Mouse (Mus musculus) layer of hippocampus, adult 8-10 months (tissue): ENCODE results near the gene Capns2. TPM values are rescaled to one million over a fixed set of nuclear protein-coding genes. Genes with fewer than 3 reads are reported as not detected.

Experiments
- DNase-seq, 2 experiments: peaks; one replicate each; pipeline ENCODE4 v3.0.0; 2022; ENCODE audit warnings: low spot score in 2 of 2
- microRNA-seq, 2 experiments: library from miRNA; unstranded; fragments of <30 nt; microRNA quantifications; one replicate each; pipeline ENCODE4 v1.2.0; 2022
- total RNA-seq, 4 experiments: library from RNA; stranded (reverse); gene quantifications; 2 replicates each; pipeline ENCODE4 v1.2.4; 2022

The Capns2 gene
- total RNA-seq, 4 experiments from 2014 or later = 1.1 to 1.8 (median 1.4) TPM

- no peak for DNase-seq
Observed at GRCm38 (mm10) chr8:92903488-92904135, 2.4 kb downstream of the Capns2 start.

- no peak for DNase-seq
Observed at GRCm38 (mm10) chr8:92906553-92906952, 5.3 kb downstream of the Capns2 start.

- no peak for DNase-seq
Observed at GRCm38 (mm10) chr8:92908448-92908847, 7.2 kb downstream of the Capns2 start.

GRCm38 (mm10) chr8:92911477-92911876, 10.3 kb downstream of the Capns2 start:
- DNase-seq = no peak

GRCm38 (mm10) chr8:92913396-92913795, 12.2 kb downstream of the Capns2 start:
- DNase-seq = no peak

- no peak for DNase-seq
Observed at GRCm38 (mm10) chr8:92916082-92916481, 14.9 kb downstream of the Capns2 start.

GRCm38 (mm10) chr8:92921768-92922167, 20.6 kb downstream of the Capns2 start:
- DNase-seq = no peak

GRCm38 (mm10) chr8:92928986-92929385, 27.8 kb downstream of the Capns2 start:
- no peak for DNase-seq

- no peak for DNase-seq
Observed at GRCm38 (mm10) chr8:92938056-92938455, 36.8 kb downstream of the Capns2 start.

- no peak for DNase-seq
Observed at GRCm38 (mm10) chr8:92949071-92949470, 47.9 kb downstream of the Capns2 start.

- no peak for DNase-seq
Observed at GRCm38 (mm10) chr8:92950639-92951371, 49.6 kb downstream of the Capns2 start.

Small RNA genes within 50 kb of the gene (microRNA-seq; reads per million reads assigned to microRNA genes)
- 0 reads per million in 2 experiments for gene Gm22151

Other genes with a start within 250 kb of the Capns2 start
- gene Irx6, start 227.1 kb upstream of the Capns2 start, total RNA-seq = under 1 TPM; 0.20 to 0.43 (median 0.26) TPM
- 1 to 10 TPM; 2.0 to 4.5 (median 2.4) TPM for gene Mmp2, start 74.1 kb upstream of the Capns2 start, total RNA-seq
- gene Lpcat2, start 46.1 kb upstream of the Capns2 start, total RNA-seq = 10 to 100 TPM in 3 of 4 experiments, 1 to 10 TPM in 1; 8.8 to 18.9 (median 13.6) TPM
- gene Slc6a2, start 58.7 kb downstream of the Capns2 start, total RNA-seq = under 1 TPM; 0.10 to 0.27 (median 0.16) TPM
- gene Ces1a, start 146.8 kb downstream of the Capns2 start, total RNA-seq = not detected
- not detected for gene Ces1b, start 178.6 kb downstream of the Capns2 start, total RNA-seq
- gene Ces1c, start 229.9 kb downstream of the Capns2 start, total RNA-seq = not detected